Mouse (Mus musculus): ENCODE measurements around the gene Asic4. TPM values are rescaled to one million over a fixed set of nuclear protein-coding genes. Genes with fewer than 3 reads are reported as not detected.

The Asic4 gene
- polyA plus RNA-seq, 1 experiment from 2014 or later, result 1.00 TPM

DNA sequence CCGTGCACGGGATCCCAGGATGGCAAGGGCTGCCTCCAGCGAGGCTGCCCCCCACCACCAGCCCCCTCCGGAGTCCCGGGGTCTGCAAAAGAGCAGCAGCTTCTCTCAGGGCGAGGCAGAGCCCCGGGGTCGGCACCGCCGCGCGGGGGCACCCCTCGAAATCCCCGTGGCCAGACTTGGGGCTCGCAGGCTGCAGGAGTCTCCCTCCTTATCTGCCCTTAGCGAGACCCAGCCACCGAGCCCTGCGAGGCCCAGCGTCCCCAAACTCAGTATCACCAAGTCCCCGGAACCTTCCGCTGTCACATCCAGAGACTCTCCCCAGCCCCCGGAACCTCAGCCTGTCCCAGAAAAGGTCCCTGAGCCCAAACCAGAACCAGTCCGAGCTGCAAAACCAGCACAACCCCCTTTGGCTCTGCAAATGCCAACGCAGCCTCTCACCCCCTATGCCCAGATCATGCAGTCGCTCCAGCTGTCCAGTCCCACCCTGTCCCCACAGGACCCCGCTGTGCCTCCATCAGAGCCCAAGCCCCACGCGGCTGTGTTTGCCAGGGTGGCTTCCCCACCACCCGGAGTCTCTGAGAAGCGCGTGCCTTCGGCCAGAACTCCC, 27.9 kb upstream of the Asic4 start:
- ATAC-seq (ENCODE audit: low FRiP score, low TSS enrichment), result peak; percentile 44
- H3K36me3 ChIP-seq (ENCODE audit: insufficient read depth, low read length), result peaks cover 6% of the 10 kb centered on the region
- H3K9me3 ChIP-seq (ENCODE audit: low read length), result no peaks in the 10 kb centered on the region
- H3K27ac ChIP-seq (ENCODE audit: low read length), result no peak overlapping the region
- peaks cover 42% of the 10 kb centered on the region for H3K27me3 ChIP-seq (ENCODE audit: insufficient read depth, low read length)
- H3K9ac ChIP-seq (replicated peaks; ENCODE audit: low read length), result peak overlapping the region; percentile 63
- peaks cover 21% of the 10 kb centered on the region for H3K4me1 ChIP-seq (ENCODE audit: insufficient read depth, low read length)
- peak overlapping the region; percentile 58 for H3K4me2 ChIP-seq (replicated peaks; ENCODE audit: low read depth, low read length)
- peak overlapping the region; percentile 43 for H3K4me3 ChIP-seq (ENCODE audit: low read length)
- 13% methylated on average over 32 of the region's 32 CpGs for WGBS

GRCm38 (mm10) chr1:75422823-75423471, 27.3 kb upstream of the Asic4 start:
- Histone ChIP-seq H3K9me3 (ENCODE audit: low read length) (no peaks in the 10 kb centered on the region), H3K4me3 (ENCODE audit: low read length) (peak overlapping the region; percentile 43), H3K4me2 (replicated peaks; ENCODE audit: low read depth, low read length) (peak overlapping the region; percentile 58), H3K27me3 (ENCODE audit: insufficient read depth, low read length) (peaks cover 42% of the 10 kb centered on the region), H3K9ac (replicated peaks; ENCODE audit: low read length) (peak overlapping the region; percentile 63), H3K4me1 (ENCODE audit: insufficient read depth, low read length) (peaks cover 21% of the 10 kb centered on the region), H3K27ac (ENCODE audit: low read length) (no peak overlapping the region), H3K36me3 (ENCODE audit: insufficient read depth, low read length) (no peaks in the 10 kb centered on the region)
- peak; percentile 60 for ATAC-seq (ENCODE audit: low FRiP score, low TSS enrichment)
- 2% methylated on average over 71 of the region's 71 CpGs for whole genome bisulfite sequencing

- Histone ChIP-seq H3K27ac (ENCODE audit: low read length) (no peak overlapping the region), H3K4me2 (replicated peaks; ENCODE audit: low read depth, low read length) (no peak overlapping the region), H3K4me3 (ENCODE audit: low read length) (no peak overlapping the region), H3K36me3 (ENCODE audit: insufficient read depth, low read length) (no peaks in the 10 kb centered on the region), H3K4me1 (ENCODE audit: insufficient read depth, low read length) (peaks cover 21% of the 10 kb centered on the region), H3K9me3 (ENCODE audit: low read length) (no peaks in the 10 kb centered on the region), H3K9ac (replicated peaks; ENCODE audit: low read length) (no peak overlapping the region), H3K27me3 (ENCODE audit: insufficient read depth, low read length) (peaks cover 42% of the 10 kb centered on the region)
- no peak for ATAC-seq (ENCODE audit: low FRiP score, low TSS enrichment)
- 78% methylated on average over 11 of the region's 11 CpGs for WGBS
Measured at GRCm38 (mm10) chr1:75423780-75424390, 26.4 kb upstream of the Asic4 start.

GRCm38 (mm10) chr1:75425796-75426471, 24.3 kb upstream of the Asic4 start:
- Histone ChIP-seq H3K36me3 (ENCODE audit: insufficient read depth, low read length) (no peaks in the 10 kb centered on the region), H3K4me3 (ENCODE audit: low read length) (no peak overlapping the region), H3K27ac (ENCODE audit: low read length) (no peak overlapping the region), H3K4me1 (ENCODE audit: insufficient read depth, low read length) (peaks cover 21% of the 10 kb centered on the region), H3K27me3 (ENCODE audit: insufficient read depth, low read length) (peaks cover 41% of the 10 kb centered on the region), H3K4me2 (replicated peaks; ENCODE audit: low read depth, low read length) (no peak overlapping the region), H3K9me3 (ENCODE audit: low read length) (no peaks in the 10 kb centered on the region), H3K9ac (replicated peaks; ENCODE audit: low read length) (no peak overlapping the region)
- 36% methylated on average over 10 of the region's 10 CpGs for WGBS
- no peak for ATAC-seq (ENCODE audit: low FRiP score, low TSS enrichment)

DNA sequence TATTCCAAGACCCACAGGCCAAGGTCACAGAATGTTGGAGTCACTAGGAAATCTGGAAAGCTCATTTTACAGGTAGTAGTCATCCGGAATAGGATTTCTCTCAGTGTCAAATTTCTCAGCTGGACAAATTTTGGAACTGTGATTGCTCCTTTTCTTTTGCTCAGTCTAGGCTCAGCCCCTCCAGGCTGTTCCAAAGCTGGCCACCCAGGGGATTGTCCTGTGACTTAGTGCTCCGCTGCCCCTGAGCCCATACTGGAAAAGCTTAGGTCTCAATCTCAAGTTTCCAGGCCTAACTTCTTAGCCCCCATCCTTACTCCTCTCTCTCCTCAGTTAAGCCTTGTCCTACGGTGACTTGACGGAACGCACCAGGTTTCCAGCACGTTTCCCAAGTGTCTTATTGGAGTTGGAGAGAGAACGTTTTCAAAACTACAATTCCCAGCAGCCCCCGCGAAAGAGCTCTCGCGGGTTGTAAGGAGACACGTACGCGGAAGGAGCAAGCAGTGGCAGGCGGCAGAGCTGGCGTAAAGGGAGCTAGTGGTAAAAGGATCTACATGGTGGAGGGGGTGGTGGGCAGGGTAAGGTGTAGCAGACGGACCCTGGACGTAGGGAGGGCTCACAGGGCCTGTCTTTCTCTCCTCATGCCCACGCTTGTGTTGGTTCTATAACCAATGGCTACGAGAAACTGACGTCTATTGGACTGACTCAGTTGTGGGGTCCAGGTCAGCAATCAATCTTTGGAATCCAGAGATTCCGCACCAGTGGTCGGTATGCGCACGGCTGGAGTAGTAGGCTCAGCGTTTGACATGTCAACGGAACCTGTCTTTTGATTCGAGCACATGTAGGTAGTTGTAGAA, 14.5 kb upstream of the Asic4 start, which contains the start of gene Gmppa:
Gene Gmppa, plus strand, starts transcription at position 456 of the 854 bp plus-strand sequence.
- 3% methylated on average over 28 of the region's 28 CpGs for WGBS
- peaks cover 13% of the 10 kb centered on the region for H3K4me1 ChIP-seq (ENCODE audit: insufficient read depth, low read length)
- H3K9me3 ChIP-seq (ENCODE audit: low read length), result no peaks in the 10 kb centered on the region
- H3K4me3 ChIP-seq (ENCODE audit: low read length), result peak within 1 kb of the TSS; percentile 71
- peaks cover 3% of the 10 kb centered on the region; the same call in 1 of the 2 replicates for H3K36me3 ChIP-seq (ENCODE audit: insufficient read depth, low read length)
- peak; percentile 87 for ATAC-seq (ENCODE audit: low FRiP score, low TSS enrichment)
- H3K27ac ChIP-seq (ENCODE audit: low read length), result peak within 1 kb of the TSS; percentile 41
- H3K27me3 ChIP-seq (ENCODE audit: insufficient read depth, low read length), result no peaks in the 10 kb centered on the region
- H3K4me2 ChIP-seq (replicated peaks; ENCODE audit: low read depth, low read length), result peak within 1 kb of the TSS; percentile 68
- H3K9ac ChIP-seq (replicated peaks; ENCODE audit: low read length), result peak within 1 kb of the TSS; percentile 80

GRCm38 (mm10) chr1:75438782-75439181, 11.5 kb upstream of the Asic4 start:
- Histone ChIP-seq H3K36me3 (ENCODE audit: insufficient read depth, low read length) (peaks cover 5% of the 10 kb centered on the region; the same call in 1 of the 2 replicates), H3K4me3 (ENCODE audit: low read length) (no peak overlapping the region), H3K9me3 (ENCODE audit: low read length) (no peaks in the 10 kb centered on the region), H3K9ac (replicated peaks; ENCODE audit: low read length) (no peak overlapping the region), H3K4me2 (replicated peaks; ENCODE audit: low read depth, low read length) (no peak overlapping the region), H3K4me1 (ENCODE audit: insufficient read depth, low read length) (peaks cover 30% of the 10 kb centered on the region), H3K27me3 (ENCODE audit: insufficient read depth, low read length) (no peaks in the 10 kb centered on the region), H3K27ac (ENCODE audit: low read length) (no peak overlapping the region)
- ATAC-seq (ENCODE audit: low FRiP score, low TSS enrichment), result no peak
- WGBS, result 79% methylated on average over 8 of the region's 9 CpGs

DNA sequence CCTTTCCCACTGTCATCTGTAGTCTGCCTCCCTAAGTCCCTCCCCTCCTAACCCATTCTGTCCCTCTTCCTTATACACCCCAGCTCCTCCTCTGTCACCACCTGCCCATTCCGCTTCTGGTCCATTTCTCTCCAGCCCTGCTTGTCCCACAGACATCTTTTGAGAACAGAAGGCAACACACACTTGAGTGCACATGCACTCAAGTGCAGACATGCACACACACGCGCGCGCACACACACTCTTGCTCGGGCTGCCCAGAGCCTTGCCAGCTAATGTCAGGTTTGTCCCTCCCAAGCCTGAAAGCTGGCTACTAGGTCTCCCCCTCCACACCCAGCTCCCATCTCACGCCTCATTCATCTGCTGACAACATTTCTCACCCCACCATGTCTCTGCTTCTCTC, 9.6 kb upstream of the Asic4 start:
- no peak overlapping the region for H3K9ac ChIP-seq (replicated peaks; ENCODE audit: low read length)
- no peak overlapping the region for H3K4me3 ChIP-seq (ENCODE audit: low read length)
- 87% methylated on average over 7 of the region's 7 CpGs for WGBS
- no peak overlapping the region for H3K27ac ChIP-seq (ENCODE audit: low read length)
- H3K36me3 ChIP-seq (ENCODE audit: insufficient read depth, low read length), result peaks cover 5% of the 10 kb centered on the region; the same call in 1 of the 2 replicates
- ATAC-seq (ENCODE audit: low FRiP score, low TSS enrichment), result no peak
- 0 out of 2 replicates have a peak, but pooled peaks cover 3% of the 10 kb centered on the region for H3K27me3 ChIP-seq (ENCODE audit: insufficient read depth, low read length)
- H3K9me3 ChIP-seq (ENCODE audit: low read length), result no peaks in the 10 kb centered on the region
- no peak overlapping the region for H3K4me2 ChIP-seq (replicated peaks; ENCODE audit: low read depth, low read length)
- H3K4me1 ChIP-seq (ENCODE audit: insufficient read depth, low read length), result peaks cover 49% of the 10 kb centered on the region

- Histone ChIP-seq H3K9ac (replicated peaks; ENCODE audit: low read length) (no peak overlapping the region), H3K36me3 (ENCODE audit: insufficient read depth, low read length) (peaks cover 5% of the 10 kb centered on the region; the same call in 1 of the 2 replicates), H3K27me3 (ENCODE audit: insufficient read depth, low read length) (peaks cover 3% of the 10 kb centered on the region; the same call in 1 of the 2 replicates), H3K4me2 (replicated peaks; ENCODE audit: low read depth, low read length) (no peak overlapping the region), H3K4me3 (ENCODE audit: low read length) (no peak overlapping the region), H3K27ac (ENCODE audit: low read length) (no peak overlapping the region), H3K4me1 (ENCODE audit: insufficient read depth, low read length) (peaks cover 53% of the 10 kb centered on the region), H3K9me3 (ENCODE audit: low read length) (no peaks in the 10 kb centered on the region)
- 68% methylated on average over 15 of the region's 15 CpGs for WGBS
- ATAC-seq (ENCODE audit: low FRiP score, low TSS enrichment), result no peak
Measured at GRCm38 (mm10) chr1:75441471-75441996, 8.7 kb upstream of the Asic4 start.

GRCm38 (mm10) chr1:75442171-75442570, 8.1 kb upstream of the Asic4 start:
- H3K4me2 ChIP-seq (replicated peaks; ENCODE audit: low read depth, low read length), result no peak overlapping the region
- peaks cover 5% of the 10 kb centered on the region; the same call in 1 of the 2 replicates for H3K36me3 ChIP-seq (ENCODE audit: insufficient read depth, low read length)
- ATAC-seq (ENCODE audit: low FRiP score, low TSS enrichment), result no peak
- peak overlapping the region; percentile 40; the same call in 1 of the 2 replicates for H3K9ac ChIP-seq (replicated peaks; ENCODE audit: low read length)
- H3K4me3 ChIP-seq (ENCODE audit: low read length), result no peak overlapping the region
- no peak overlapping the region for H3K27ac ChIP-seq (ENCODE audit: low read length)
- H3K4me1 ChIP-seq (ENCODE audit: insufficient read depth, low read length), result peaks cover 53% of the 10 kb centered on the region
- peaks cover 5% of the 10 kb centered on the region; the same call in 1 of the 2 replicates for H3K27me3 ChIP-seq (ENCODE audit: insufficient read depth, low read length)
- WGBS, result 80% methylated on average over 9 of the region's 9 CpGs
- no peaks in the 10 kb centered on the region for H3K9me3 ChIP-seq (ENCODE audit: low read length)

Measured in kidney, embryonic 16.5 days (tissue).